Mouse (Mus musculus) mouse embryonic stem cell (cell line): ENCODE data around the gene Klhdc7b.

ENCODE experiments used
- in situ Hi-C, 2 experiments: fragments of 300-500 bp; cut with MboI; formaldehyde crosslinking; loops; 1 replicate in 1 of 2; 3 replicates in 1 of 2; pipeline ENCODE4 v1.14.3; 2019 to 2020; ENCODE audit warnings: low sequenced_read_pairs in 2 of 2, low pct_unique_long_range_greater_than_20kb in 1 of 2, mixed read lengths in 1 of 2; ENCODE audit not compliant: unreplicated experiment in 1 of 2

Klhdc7b gene

GRCm38 (mm10) chr15:89384617-89385016, at the start of gene Klhdc7b:
Gene Klhdc7b (plus strand): TSS chr15:89384917.
- in situ Hi-C loops = no loop called here

GRCm38 (mm10) chr15:89336422-89336821, 48.3 kb upstream of the Klhdc7b start:
- in situ Hi-C loops = no loop called here

GRCm38 (mm10) chr15:89339696-89340095, 45.0 kb upstream of the Klhdc7b start:
- in situ Hi-C loops = no loop called here

- in situ Hi-C loops = no loop called here
Measured at GRCm38 (mm10) chr15:89340136-89340535, 44.6 kb upstream of the Klhdc7b start.

- in situ Hi-C loops = no loop called here
Measured at GRCm38 (mm10) chr15:89341678-89342077, 43.0 kb upstream of the Klhdc7b start.

GRCm38 (mm10) chr15:89343325-89343724, 41.4 kb upstream of the Klhdc7b start:
- in situ Hi-C loops = no loop called here

GRCm38 (mm10) chr15:89350447-89350846, 34.3 kb upstream of the Klhdc7b start:
- in situ Hi-C loops = no loop called here

GRCm38 (mm10) chr15:89351302-89351701, 33.4 kb upstream of the Klhdc7b start:
- in situ Hi-C loops = no loop called here

GRCm38 (mm10) chr15:89352054-89352453, 32.7 kb upstream of the Klhdc7b start:
- in situ Hi-C loops = no loop called here

- in situ Hi-C loops = no loop called here
Measured at GRCm38 (mm10) chr15:89352795-89353194, 31.9 kb upstream of the Klhdc7b start.

GRCm38 (mm10) chr15:89353837-89354236, 30.9 kb upstream of the Klhdc7b start:
- in situ Hi-C loops = no loop called here

- in situ Hi-C loops = no loop called here
Measured at GRCm38 (mm10) chr15:89354455-89354854, 30.3 kb upstream of the Klhdc7b start.

- in situ Hi-C loops = no loop called here
Measured at GRCm38 (mm10) chr15:89355241-89356187, 29.2 kb upstream of the Klhdc7b start, which contains the start of the genes Lmf2 and Ncaph2. Gene Lmf2 (minus strand): TSS chr15:89355659. Gene Ncaph2 (plus strand): TSS chr15:89355719.

GRCm38 (mm10) chr15:89356372-89356771, 28.3 kb upstream of the Klhdc7b start:
- in situ Hi-C loops = no loop called here

GRCm38 (mm10) chr15:89358784-89359183, 25.9 kb upstream of the Klhdc7b start:
- in situ Hi-C loops = no loop called here

GRCm38 (mm10) chr15:89363051-89363450, 21.7 kb upstream of the Klhdc7b start:
- in situ Hi-C loops = no loop called here

GRCm38 (mm10) chr15:89365141-89365551, 19.6 kb upstream of the Klhdc7b start:
- in situ Hi-C loops = no loop called here

- in situ Hi-C loops = no loop called here
Measured at GRCm38 (mm10) chr15:89372068-89372467, 12.6 kb upstream of the Klhdc7b start.

- in situ Hi-C loops = no loop called here
Measured at GRCm38 (mm10) chr15:89372536-89372935, 12.2 kb upstream of the Klhdc7b start.
